Mouse (Mus musculus) heart, embryonic 11.5 days (tissue): Measurements from ENCODE around the gene Cblc. TPM values are rescaled to one million over a fixed set of nuclear protein-coding genes. Genes with fewer than 3 reads are reported as not detected.

Experiments
- ATAC-seq: fragments of 200-750 bp; cut with Nextera tagmentation; replicated peaks from 2 replicates; pipeline ENCODE4 v1.8.0; 2017; ENCODE audit warnings: moderate library complexity; ENCODE audit not compliant: insufficient number of reproducible peaks, low FRiP score, low TSS enrichment
- H3K27ac ChIP-seq: fragments of 300-500 bp; sonication (generic); 2 replicates; pipeline ENCODE4 v1.5.1; 2014; ENCODE audit warnings: mild to moderate bottlenecking, low read depth, low read length
- H3K27me3 ChIP-seq: fragments of 300-500 bp; sonication (generic); 2 replicates; pipeline ENCODE4 v1.6.1; 2014; ENCODE audit warnings: mild to moderate bottlenecking, low read length, mixed read lengths; ENCODE audit not compliant: control insufficient read depth, insufficient read depth
- H3K36me3 ChIP-seq: fragments of 300-500 bp; sonication (generic); 2 replicates; pipeline ENCODE4 v1.6.1; 2014; ENCODE audit warnings: mild to moderate bottlenecking, low read length, moderate library complexity, mixed read lengths; ENCODE audit not compliant: control insufficient read depth, insufficient read depth
- H3K4me1 ChIP-seq: fragments of 300-500 bp; sonication (generic); 2 replicates; pipeline ENCODE4 v1.6.1; 2014; ENCODE audit warnings: low read length; ENCODE audit not compliant: control insufficient read depth, insufficient read depth
- H3K4me2 ChIP-seq: fragments of 300-500 bp; sonication (generic); 2 replicates; pipeline ENCODE4 v1.6.1; 2014; ENCODE audit warnings: mild to moderate bottlenecking, moderate library complexity
- H3K4me3 ChIP-seq: fragments of 300-500 bp; sonication (generic); 2 replicates; pipeline ENCODE4 v1.5.1; 2014; ENCODE audit warnings: low read depth, low read length
- H3K9ac ChIP-seq: fragments of 300-500 bp; sonication (generic); 2 replicates; pipeline ENCODE4 v1.6.1; 2014; ENCODE audit warnings: mild to moderate bottlenecking, low read depth, low read length, moderate library complexity
- H3K9me3 ChIP-seq: fragments of 300-500 bp; sonication (generic); replicated peaks from 2 replicates; pipeline ENCODE4 v1.6.1; 2016; ENCODE audit warnings: low read length; ENCODE audit not compliant: control insufficient read depth
- WGBS: fragments of 180-500 bp; shearing (Covaris S2); extraction: QIAGEN DNeasy Blood & Tissue Kit; methylation state at CpG from one replicate; pipeline ENCODE4 v1.1.7; 2014; ENCODE audit not compliant: insufficient replicate concordance; 5-methylcytosine and 5-hydroxymethylcytosine counted together
- polyA plus RNA-seq: library from polyadenylated mRNA; unstranded; fragments of >200 nt; fragmentation: Nextera tagmentation; extraction: Ambion mirVana; gene quantifications from 2 replicates; pipeline ENCODE4 v1.2.1, GENCODE M21; 2014

The Cblc gene
- polyA plus RNA-seq, 1 experiment from 2014 or later: 0.24 TPM

- no peaks in the 10 kb centered on the region for H3K36me3 ChIP-seq
- peaks cover 20% of the 10 kb centered on the region for H3K4me1 ChIP-seq
- no peak overlapping the region for H3K27ac ChIP-seq
- peak overlapping the region; percentile 78 for H3K9ac ChIP-seq
- ATAC-seq: no peak
- 0 out of 2 replicates have a peak, but pooled peaks cover 2% of the 10 kb centered on the region for H3K9me3 ChIP-seq
- peaks cover 22% of the 10 kb centered on the region for H3K27me3 ChIP-seq
- H3K4me3 ChIP-seq: peak overlapping the region; percentile 52
- 7% methylated on average over 17 of the region's 20 CpGs for WGBS
- peak overlapping the region; percentile 85 for H3K4me2 ChIP-seq
Observed at GRCm38 (mm10) chr7:19822193-19822592, 25.6 kb upstream of the Cblc start.

- H3K4me2 ChIP-seq: no peak overlapping the region
- no peaks in the 10 kb centered on the region for H3K36me3 ChIP-seq
- peaks cover 22% of the 10 kb centered on the region for H3K4me1 ChIP-seq
- H3K27ac ChIP-seq: no peak overlapping the region
- ATAC-seq: no peak
- peaks cover 22% of the 10 kb centered on the region for H3K27me3 ChIP-seq
- no peak overlapping the region for H3K4me3 ChIP-seq
- 0 out of 2 replicates have a peak, but pooled peaks cover 2% of the 10 kb centered on the region for H3K9me3 ChIP-seq
- no peak overlapping the region for H3K9ac ChIP-seq
- 58% methylated on average over 7 of the region's 7 CpGs for WGBS
Observed at GRCm38 (mm10) chr7:19821633-19822032, 25.0 kb upstream of the Cblc start.

- 59% methylated on average over 3 of the region's 3 CpGs for WGBS
- H3K4me3 ChIP-seq: no peak overlapping the region
- no peaks in the 10 kb centered on the region for H3K36me3 ChIP-seq
- no peak for ATAC-seq
- H3K4me2 ChIP-seq: no peak overlapping the region
- H3K9ac ChIP-seq: no peak overlapping the region
- H3K4me1 ChIP-seq: peaks cover 22% of the 10 kb centered on the region
- 0 out of 2 replicates have a peak, but pooled peaks cover 2% of the 10 kb centered on the region for H3K9me3 ChIP-seq
- H3K27me3 ChIP-seq: peaks cover 26% of the 10 kb centered on the region
- no peak overlapping the region for H3K27ac ChIP-seq
Observed at GRCm38 (mm10) chr7:19820347-19821048, 23.9 kb upstream of the Cblc start.

GRCm38 (mm10) chr7:19818875-19819274 is 22.3 kb upstream of the Cblc start:
- no peak for ATAC-seq
- Histone ChIP-seq H3K27ac (no peak overlapping the region), H3K36me3 (no peaks in the 10 kb centered on the region), H3K4me1 (peaks cover 14% of the 10 kb centered on the region), H3K27me3 (peaks cover 31% of the 10 kb centered on the region), H3K4me2 (no peak overlapping the region), H3K4me3 (no peak overlapping the region), H3K9ac (no peak overlapping the region), H3K9me3 (0 out of 2 replicates have a peak, but pooled peaks cover 2% of the 10 kb centered on the region)
- 81% methylated on average over 7 of the region's 7 CpGs for WGBS

- peaks cover 31% of the 10 kb centered on the region for H3K27me3 ChIP-seq
- 86% methylated on average over 5 of the region's 5 CpGs for WGBS
- H3K4me2 ChIP-seq: no peak overlapping the region
Observed at GRCm38 (mm10) chr7:19818440-19818839, 21.8 kb upstream of the Cblc start.

GRCm38 (mm10) chr7:19817382-19818105 is 20.9 kb upstream of the Cblc start:
- 11% methylated on average over 15 of the region's 15 CpGs for WGBS
- Histone ChIP-seq H3K4me1 (peaks cover 13% of the 10 kb centered on the region), H3K36me3 (no peaks in the 10 kb centered on the region), H3K9ac (peak overlapping the region; percentile 36; the same call in 1 of the 2 replicates), H3K27me3 (peaks cover 34% of the 10 kb centered on the region), H3K4me3 (peak overlapping the region; percentile 48), H3K27ac (0 out of 2 replicates have a peak overlapping the region, but pooled peaks have one; percentile 1), H3K4me2 (peak overlapping the region; percentile 80), H3K9me3 (0 out of 2 replicates have a peak, but pooled peaks cover 2% of the 10 kb centered on the region)
- ATAC-seq: 0 out of 2 replicates have a peak, but pooled peaks have one; percentile 43

More at GRCm38 (mm10) chr7:19818440-19818839, 21.8 kb upstream of the Cblc start:
- H3K27ac ChIP-seq: no peak overlapping the region
- 0 out of 2 replicates have a peak, but pooled peaks cover 2% of the 10 kb centered on the region for H3K9me3 ChIP-seq
- H3K36me3 ChIP-seq: no peaks in the 10 kb centered on the region
- no peak overlapping the region for H3K4me3 ChIP-seq
- peaks cover 13% of the 10 kb centered on the region for H3K4me1 ChIP-seq
- no peak overlapping the region for H3K9ac ChIP-seq
- no peak for ATAC-seq

- H3K4me1 ChIP-seq: peaks cover 10% of the 10 kb centered on the region
- H3K9me3 ChIP-seq: 0 out of 2 replicates have a peak, but pooled peaks cover 2% of the 10 kb centered on the region
- peak; percentile 62; the same call in 1 of the 2 replicates for ATAC-seq
- H3K9ac ChIP-seq: peak overlapping the region; percentile 61; the same call in 1 of the 2 replicates
- no peaks in the 10 kb centered on the region for H3K36me3 ChIP-seq
- under 1% methylated on average over 28 of the region's 28 CpGs for WGBS
- peak overlapping the region; percentile 80 for H3K4me2 ChIP-seq
- 0 out of 2 replicates have a peak overlapping the region, but pooled peaks have one; percentile 29 for H3K27ac ChIP-seq
- H3K27me3 ChIP-seq: peaks cover 34% of the 10 kb centered on the region
- H3K4me3 ChIP-seq: peak overlapping the region; percentile 48
Observed at GRCm38 (mm10) chr7:19816224-19816771, 19.7 kb upstream of the Cblc start.
